Mouse (Mus musculus) T-helper 17 cell (primary cell): ENCODE measurements around the gene Rhbdf1.

Experiments
- in situ Hi-C, 2 experiments: fragments of 300-600 bp; cut with MboI, MseI; formaldehyde crosslinking; loops; 1 replicate in 1 of 2; 2 replicates in 1 of 2; pipeline ENCODE4 v1.15.1; 2025; ENCODE audit warnings: high pct_unique_total_duplicates in 2 of 2

Rhbdf1 gene

GRCm38 (mm10) chr11:32194086-32194485, 28.0 kb downstream of the Rhbdf1 start:
- in situ Hi-C loops = no loop called here

- in situ Hi-C loops = no loop called here
These were observed 28.9 kb downstream of the Rhbdf1 start for GRCm38 (mm10) chr11:32193156-32193555.

GRCm38 (mm10) chr11:32190603-32191110, 31.4 kb downstream of the Rhbdf1 start:
- in situ Hi-C loops = no loop called here

GRCm38 (mm10) chr11:32190119-32190518, 32.0 kb downstream of the Rhbdf1 start:
- in situ Hi-C loops = no loop called here

GRCm38 (mm10) chr11:32189434-32189833, 32.7 kb downstream of the Rhbdf1 start:
- in situ Hi-C loops = no loop called here

GRCm38 (mm10) chr11:32188881-32189280, 33.2 kb downstream of the Rhbdf1 start:
- in situ Hi-C loops = no loop called here

GRCm38 (mm10) chr11:32187256-32187655, 34.8 kb downstream of the Rhbdf1 start:
- in situ Hi-C loops = no loop called here

GRCm38 (mm10) chr11:32186031-32186430, 36.1 kb downstream of the Rhbdf1 start:
- in situ Hi-C loops = no loop called here

- in situ Hi-C loops = no loop called here
These were observed 37.6 kb downstream of the Rhbdf1 start for GRCm38 (mm10) chr11:32184469-32184868.

- in situ Hi-C loops = no loop called here
These were observed 39.9 kb downstream of the Rhbdf1 start for GRCm38 (mm10) chr11:32181973-32182868.

GRCm38 (mm10) chr11:32181246-32181645, 40.9 kb downstream of the Rhbdf1 start:
- in situ Hi-C loops = no loop called here

- in situ Hi-C loops = no loop called here
These were observed 43.6 kb downstream of the Rhbdf1 start for GRCm38 (mm10) chr11:32178506-32178905.

- in situ Hi-C loops = loop anchor here (10.0 to 25.0 kb wide), 2 partner anchors 479 to 492 kb away; partner anchors contain the start of gene Bod1 (in 1 of the 2)
These were observed 55.4 kb downstream of the Rhbdf1 start for GRCm38 (mm10) chr11:32166683-32167082.

GRCm38 (mm10) chr11:32161922-32162804, 59.9 kb downstream of the Rhbdf1 start:
- in situ Hi-C loops = loop anchor here (5.0 to 25.0 kb wide), 3 partner anchors 165 to 487 kb away; partner anchors contain the start of gene Bod1 (in 1 of the 2)

- in situ Hi-C loops = loop anchor here (5.0 to 25.0 kb wide), 3 partner anchors 164 to 487 kb away; partner anchors contain the start of gene Bod1 (in 1 of the 2)
These were observed 60.6 kb downstream of the Rhbdf1 start for GRCm38 (mm10) chr11:32161500-32161899.

GRCm38 (mm10) chr11:32160341-32160740, 61.8 kb downstream of the Rhbdf1 start:
- in situ Hi-C loops = loop anchor here (5.0 to 25.0 kb wide), 3 partner anchors 163 to 486 kb away; partner anchors contain the start of gene Bod1 (in 1 of the 2)
